Mouse (Mus musculus) liver, postnatal 0 days (tissue): ENCODE measurements around the gene Ms4a13.

ENCODE experiments used
- CTCF ChIP-seq: sonication (generic); IDR thresholded peaks from 2 replicates; pipeline ENCODE4 v1.5.1; 2016; ENCODE audit warnings: antibody characterized with exemption, low read depth
- EP300 ChIP-seq: IDR thresholded peaks from 2 replicates; pipeline ENCODE4 v1.6.1; 2016; ENCODE audit warnings: antibody characterized with exemption, low read depth, mild to moderate bottlenecking

DNA sequence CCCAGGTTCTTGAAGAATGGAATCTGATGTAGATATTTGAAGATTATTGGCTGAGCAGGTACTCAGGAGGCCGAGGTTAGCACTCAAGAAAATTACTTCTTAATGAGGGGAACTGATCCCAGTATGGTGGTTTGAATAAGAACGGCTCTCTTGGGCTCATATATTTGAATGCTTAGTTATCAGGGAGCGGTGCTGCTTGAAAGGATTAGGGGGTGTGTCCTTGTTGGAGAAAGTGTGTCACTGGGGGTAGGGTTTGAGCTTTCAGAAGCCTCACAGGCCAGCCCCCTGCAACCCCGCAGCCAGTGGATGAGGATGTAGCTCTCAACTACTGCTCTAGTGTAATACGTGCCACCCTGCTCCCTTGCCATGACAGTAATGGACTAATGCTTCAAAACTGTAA, 46.0 kb upstream of the Ms4a13 start:
- TF ChIP-seq CTCF = no peak
- no peak for TF ChIP-seq EP300
